Mouse (Mus musculus) limb, embryonic 11.5 days (tissue): ENCODE measurements around the gene Fkbp1a. TPM values are rescaled to one million over a fixed set of nuclear protein-coding genes. Genes with fewer than 3 reads are reported as not detected.

Experiments
- ATAC-seq: fragments of 200-750 bp; cut with Nextera tagmentation; 2 replicates; pipeline ENCODE4 v1.8.0; 2017; ENCODE audit warnings: low read depth; ENCODE audit not compliant: insufficient number of reproducible peaks, low FRiP score, low TSS enrichment
- DNase-seq: peaks from one replicate; pipeline ENCODE4 v3.0.0-alpha.2; 2015; ENCODE audit warnings: low spot score
- H3K27ac ChIP-seq: fragments of 300-500 bp; sonication (generic); replicated peaks from 2 replicates; pipeline ENCODE4 v1.5.1; 2014; ENCODE audit warnings: low read depth, mild to moderate bottlenecking, low read length
- H3K27me3 ChIP-seq: fragments of 300-500 bp; sonication (generic); 2 replicates; pipeline ENCODE4 v1.6.1; 2014; ENCODE audit warnings: mild to moderate bottlenecking, low read length, mixed read lengths; ENCODE audit not compliant: control insufficient read depth, insufficient read depth
- H3K36me3 ChIP-seq: fragments of 300-500 bp; sonication (generic); 2 replicates; pipeline ENCODE4 v1.6.1; 2014; ENCODE audit warnings: mild to moderate bottlenecking, low read length, moderate library complexity, mixed read lengths; ENCODE audit not compliant: control insufficient read depth, insufficient read depth
- H3K4me1 ChIP-seq: fragments of 300-500 bp; sonication (generic); 2 replicates; pipeline ENCODE4 v1.6.1; 2014; ENCODE audit warnings: low read length, mixed read lengths; ENCODE audit not compliant: control insufficient read depth, insufficient read depth
- H3K4me2 ChIP-seq: fragments of 300-500 bp; sonication (generic); 2 replicates; pipeline ENCODE4 v1.6.1; 2014; ENCODE audit warnings: low read depth, mild to moderate bottlenecking, moderate library complexity; ENCODE audit not compliant: severe bottlenecking
- H3K4me3 ChIP-seq: fragments of 300-500 bp; sonication (generic); 2 replicates; pipeline ENCODE4 v1.5.1; 2014; ENCODE audit warnings: low read depth, low read length
- H3K9ac ChIP-seq: fragments of 300-500 bp; sonication (generic); 2 replicates; pipeline ENCODE4 v1.6.1; 2014; ENCODE audit warnings: mild to moderate bottlenecking, low read length
- H3K9me3 ChIP-seq: fragments of 300-500 bp; sonication (generic); 2 replicates; pipeline ENCODE4 v1.6.1; 2016; ENCODE audit warnings: low read length; ENCODE audit not compliant: control insufficient read depth
- WGBS: fragments of 180-500 bp; shearing (Covaris S2); extraction: QIAGEN DNeasy Blood & Tissue Kit; methylation state at CpG from one replicate; pipeline ENCODE4 v1.1.7; 2014; 5-methylcytosine and 5-hydroxymethylcytosine counted together
- polyA plus RNA-seq: library from polyadenylated mRNA; unstranded; fragments of >200 nt; fragmentation: Nextera tagmentation; extraction: Ambion mirVana; gene quantifications from 2 replicates; pipeline ENCODE4 v1.2.1, GENCODE M21; 2014

Fkbp1a gene
- polyA plus RNA-seq, 1 experiment from 2014 or later: 494 TPM

DNA sequence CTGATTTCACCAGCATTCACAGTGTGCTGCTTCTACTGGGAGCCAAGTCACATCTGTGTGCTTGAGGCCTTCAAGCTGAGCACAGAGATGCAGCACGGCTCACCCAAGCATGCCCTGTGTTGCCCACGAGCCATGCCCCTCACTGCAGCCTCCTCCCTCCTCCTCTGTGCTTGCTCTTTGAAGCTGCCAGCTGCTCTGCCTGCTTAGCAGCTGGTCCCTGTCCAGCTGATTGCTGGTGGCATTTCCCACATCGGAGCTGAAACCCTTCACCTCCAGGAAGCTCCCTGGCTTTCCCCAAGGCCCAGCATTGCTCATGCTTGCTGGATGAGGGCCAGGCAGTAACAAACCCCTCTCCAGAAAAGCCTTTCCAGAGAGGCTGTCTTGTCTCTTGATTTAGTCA lies 67.7 kb downstream of the Fkbp1a start:
- no peaks in the 10 kb centered on the region for H3K9me3 ChIP-seq
- DNase-seq (no peak), ATAC-seq (no peak)
- WGBS: 44% methylated on average over 3 of the region's 3 CpGs
- H3K27ac ChIP-seq: no peak overlapping the region
- H3K36me3 ChIP-seq: no peaks in the 10 kb centered on the region
- H3K4me1 ChIP-seq: 0 out of 2 replicates have a peak, but pooled peaks cover 3% of the 10 kb centered on the region
- no peaks in the 10 kb centered on the region for H3K27me3 ChIP-seq
- H3K4me2 ChIP-seq: no peak overlapping the region
- no peak overlapping the region for H3K9ac ChIP-seq
- H3K4me3 ChIP-seq: no peak overlapping the region

Other genes starting within 250 kb of the Fkbp1a start
- not detected in 2 replicates for gene 4921509C19Rik, start 66.3 kb upstream of the Fkbp1a start, polyA plus RNA-seq
- 313 and 321 TPM in 2 replicates for gene Nsfl1c, start 48.3 kb upstream of the Fkbp1a start, polyA plus RNA-seq
- 0.48 and 0.84 TPM in 2 replicates for gene Sdcbp2, start 30.1 kb downstream of the Fkbp1a start, polyA plus RNA-seq
- 0.06 and 0.21 TPM in 2 replicates for gene Snph, start 90.1 kb downstream of the Fkbp1a start, polyA plus RNA-seq
- gene Rad21l, start 126.0 kb downstream of the Fkbp1a start, polyA plus RNA-seq: not detected in 2 replicates
- gene Tmem74b, start 159.5 kb downstream of the Fkbp1a start, polyA plus RNA-seq: 1.7 and 2.3 TPM in 2 replicates
- 52.8 and 54.1 TPM in 2 replicates for gene Psmf1, start 201.7 kb downstream of the Fkbp1a start, polyA plus RNA-seq